In genomic region chr2:152607746-152608145, GRCm38 (mm10) we compare ENCODE assay signal across 30 mouse cellular contexts. TPM values are rescaled to one million over a fixed set of nuclear protein-coding genes. Genes with fewer than 3 reads are reported as not detected.
DNase-seq lines count a peak whose midpoint lies in the region; ATAC-seq and TF ChIP-seq lines count a peak whose summit lies in the region.
"Had no signal": no experiment of that assay in that cellular context is flagged by ENCODE, and none has a peak within 500 bp of the region (broad histone marks: within the 10 kb centered on the region; RNA-seq: fewer than 3 reads in every experiment).

No protein-coding gene starts in this region.

- no peak for TF ChIP-seq CTCF in lung, adult 2 months (IDR thresholded peaks at IDR 0.05; ENCODE audit: insufficient read depth, low read length)

- H3K9me3 ChIP-seq in kidney, embryonic 14.5 days (ENCODE audit: control insufficient read depth, low read length), result no peaks in the 10 kb centered on the region
- H3K9me3 ChIP-seq in kidney, embryonic 16.5 days (ENCODE audit: low read length), result no peaks in the 10 kb centered on the region
- H3K9me3 ChIP-seq: embryonic facial prominence, embryonic 10.5 days; embryonic facial prominence, embryonic 12.5 days; forebrain, embryonic 13.5 days; forebrain, embryonic 15.5 days; G1E had no signal

- 10% methylated on average over 6 of the region's 6 CpGs for WGBS in kidney, embryonic 14.5 days
- 15% methylated on average over 6 of the region's 6 CpGs for WGBS in kidney, embryonic 16.5 days
- 41% methylated on average over 6 of the region's 6 CpGs for WGBS in lung, adult 2 months

- TF ChIP-seq POLR2A in lung, adult 2 months (IDR thresholded peaks at IDR 0.05; ENCODE audit: borderline replicate concordance, extremely low read depth, low read depth, low read length), result no peak

- H3K27me3 ChIP-seq in kidney, embryonic 14.5 days (ENCODE audit: control insufficient read depth, insufficient read depth, low read length), result no peaks in the 10 kb centered on the region
- no peaks in the 10 kb centered on the region for H3K27me3 ChIP-seq in kidney, embryonic 16.5 days (ENCODE audit: insufficient read depth, low read length)
- H3K27me3 ChIP-seq: embryonic facial prominence, embryonic 12.5 days; forebrain, embryonic 13.5 days; forebrain, embryonic 15.5 days; Patski had no signal

- peaks cover 19% of the 10 kb centered on the region for H3K4me1 ChIP-seq in kidney, embryonic 14.5 days (ENCODE audit: control insufficient read depth, insufficient read depth, low read length)
- H3K4me1 ChIP-seq in kidney, embryonic 16.5 days (ENCODE audit: insufficient read depth, low read length), result peaks cover 18% of the 10 kb centered on the region
- H3K4me1 ChIP-seq in lung, adult 2 months (ENCODE audit: control insufficient read depth, insufficient read depth, low read length), result no peaks in the 10 kb centered on the region
- H3K4me1 ChIP-seq: embryonic facial prominence, embryonic 12.5 days; forebrain, embryonic 13.5 days; forebrain, embryonic 15.5 days had no signal

- ATAC-seq in kidney, embryonic 14.5 days (ENCODE audit: low FRiP score, low TSS enrichment), result peak; percentile 75
- ATAC-seq in kidney, embryonic 16.5 days (ENCODE audit: low FRiP score, low TSS enrichment), result peak; percentile 59; the same call in 1 of the 2 replicates
- ATAC-seq: activated CD4-positive, CD25-positive, alpha-beta regulatory T cell, adult 4 months; CD4-positive, CD25-positive, alpha-beta regulatory T cell, adult 4 months; forebrain, embryonic 13.5 days; forebrain, embryonic 15.5 days; forebrain, postnatal 0 days; Patski had no signal

- no peak overlapping the region for H3K9ac ChIP-seq in kidney, embryonic 14.5 days (ENCODE audit: low read depth, low read length)
- no peak overlapping the region for H3K9ac ChIP-seq in kidney, embryonic 16.5 days (replicated peaks; ENCODE audit: low read length)
- H3K9ac ChIP-seq: embryonic facial prominence, embryonic 12.5 days; forebrain, embryonic 13.5 days; forebrain, embryonic 15.5 days; forebrain, postnatal 0 days had no signal

- H3K36me3 ChIP-seq in kidney, embryonic 14.5 days (ENCODE audit: control insufficient read depth, insufficient read depth, low read length), result no peaks in the 10 kb centered on the region
- no peaks in the 10 kb centered on the region for H3K36me3 ChIP-seq in kidney, embryonic 16.5 days (ENCODE audit: insufficient read depth, low read length)
- H3K36me3 ChIP-seq: embryonic facial prominence, embryonic 10.5 days; embryonic facial prominence, embryonic 12.5 days; forebrain, embryonic 15.5 days; G1E had no signal

- H3K4me2 ChIP-seq in kidney, embryonic 14.5 days (replicated peaks; ENCODE audit: low read depth, low read length), result no peak overlapping the region
- H3K4me2 ChIP-seq in kidney, embryonic 16.5 days (replicated peaks; ENCODE audit: low read depth, low read length), result peak overlapping the region; percentile 0; the same call in 1 of the 2 replicates
- H3K4me2 ChIP-seq: embryonic facial prominence, embryonic 12.5 days; forebrain, embryonic 13.5 days; forebrain, embryonic 15.5 days had no signal

- no peak overlapping the region for H3K4me3 ChIP-seq in kidney, embryonic 14.5 days (ENCODE audit: low read length)
- H3K4me3 ChIP-seq in kidney, embryonic 16.5 days (ENCODE audit: low read length), result no peak overlapping the region
- no peak overlapping the region for H3K4me3 ChIP-seq in lung, adult 2 months (replicated peaks; ENCODE audit: extremely low read depth, low read depth, low read length)
- H3K4me3 ChIP-seq: embryonic facial prominence, embryonic 10.5 days; embryonic facial prominence, embryonic 12.5 days; forebrain, embryonic 13.5 days; forebrain, embryonic 15.5 days had no signal

- H3K27ac ChIP-seq in kidney, embryonic 14.5 days (ENCODE audit: low read depth, low read length), result peak overlapping the region; percentile 74
- peak overlapping the region; percentile 66 for H3K27ac ChIP-seq in kidney, embryonic 16.5 days (ENCODE audit: low read length)
- H3K27ac ChIP-seq: embryonic facial prominence, embryonic 10.5 days; embryonic facial prominence, embryonic 12.5 days; forebrain, embryonic 13.5 days; forebrain, embryonic 15.5 days had no signal

- DNase-seq in kidney, adult 11 months, result no peak
- no peak for DNase-seq in kidney, postnatal 25 days
- peak; percentile 15 for DNase-seq in kidney, postnatal 14 days
- DNase-seq in kidney, adult 8-10 months, result no peak
- DNase-seq in 3T3-L1 (ENCODE audit: low read depth, low spot score), result peak; percentile 9
- DNase-seq in lung, adult 2 months, result no peak
- DNase-seq: adrenal gland, adult 8-10 months; adrenal gland, postnatal 14 days; adrenal gland, postnatal 36 days; B cell, adult 2 months; cerebellum, adult 11-12 months; cerebellum, adult 2 months; cerebellum, adult 9-10 months; cerebellum, postnatal 10 days; cerebellum, postnatal 25 days; embryo, embryonic 11 days; forebrain, postnatal 0 days had no signal

RNA-seq across cellular contexts. Expression of gene Defb36, which starts 3.6 kb away (rescaled TPM):
- 1.1 TPM in 2 replicates for polyA plus RNA-seq in kidney, embryonic 14.5 days (2014; fragmentation: Nextera tagmentation; extraction: Ambion mirVana)
- polyA plus RNA-seq in kidney, embryonic 16.5 days (2015; fragmentation: Nextera tagmentation; extraction: Ambion mirVana), result 0.51 and 0.86 TPM in 2 replicates
- polyA plus RNA-seq in lung, adult 2 months (2012; rRNA removed), result not detected in 2 replicates
- polyA plus RNA-seq: activated CD4-positive, CD25-positive, alpha-beta regulatory T cell, adult 4 months; CD4-positive, CD25-positive, alpha-beta regulatory T cell, adult 4 months; cerebellum, adult 2 months; cortical plate, adult 2 months; embryonic facial prominence, embryonic 10.5 days; embryonic facial prominence, embryonic 12.5 days; embryonic facial prominence, embryonic 14.5 days; forebrain, embryonic 11.5 days; forebrain, embryonic 13.5 days; forebrain, embryonic 15.5 days; forebrain, postnatal 0 days; G1E; Patski had no signal

RNA-seq across cellular contexts. Expression of gene Defb45, which starts 8.5 kb away (rescaled TPM):
- polyA plus RNA-seq in kidney, embryonic 14.5 days (2014; fragmentation: Nextera tagmentation; extraction: Ambion mirVana), result not detected in 2 replicates
- polyA plus RNA-seq in kidney, embryonic 16.5 days (2015; fragmentation: Nextera tagmentation; extraction: Ambion mirVana), result not detected in 2 replicates
- not detected in 2 replicates for polyA plus RNA-seq in lung, adult 2 months (2012; rRNA removed)
- polyA plus RNA-seq: activated CD4-positive, CD25-positive, alpha-beta regulatory T cell, adult 4 months; CD4-positive, CD25-positive, alpha-beta regulatory T cell, adult 4 months; cerebellum, adult 2 months; cortical plate, adult 2 months; embryonic facial prominence, embryonic 10.5 days; embryonic facial prominence, embryonic 12.5 days; embryonic facial prominence, embryonic 14.5 days; forebrain, embryonic 11.5 days; forebrain, embryonic 13.5 days; forebrain, embryonic 15.5 days; forebrain, postnatal 0 days; G1E; Patski had no signal

RNA-seq across cellular contexts. Expression of gene Defb25, which starts 15.1 kb away (rescaled TPM):
- 28.2 and 37.2 TPM in 2 replicates for polyA plus RNA-seq in kidney, embryonic 14.5 days (2014; fragmentation: Nextera tagmentation; extraction: Ambion mirVana)
- polyA plus RNA-seq in kidney, embryonic 16.5 days (2015; fragmentation: Nextera tagmentation; extraction: Ambion mirVana), result 24.4 and 31.8 TPM in 2 replicates
- polyA plus RNA-seq in lung, adult 2 months (2012; rRNA removed), result 1.1 TPM in 1 of 2 replicates, not detected in the other
- polyA plus RNA-seq: activated CD4-positive, CD25-positive, alpha-beta regulatory T cell, adult 4 months; CD4-positive, CD25-positive, alpha-beta regulatory T cell, adult 4 months; cerebellum, adult 2 months; cortical plate, adult 2 months; embryonic facial prominence, embryonic 10.5 days; embryonic facial prominence, embryonic 12.5 days; forebrain, embryonic 11.5 days; forebrain, embryonic 13.5 days; forebrain, embryonic 15.5 days; forebrain, postnatal 0 days; G1E; Patski had no signal

RNA-seq across cellular contexts. Expression of gene Rem1, which starts 19.0 kb away (rescaled TPM):
- 46.9 and 61.8 TPM in 2 replicates for polyA plus RNA-seq in kidney, embryonic 14.5 days (2014; fragmentation: Nextera tagmentation; extraction: Ambion mirVana)
- polyA plus RNA-seq in kidney, embryonic 16.5 days (2015; fragmentation: Nextera tagmentation; extraction: Ambion mirVana), result 59.1 and 62.6 TPM in 2 replicates
- polyA plus RNA-seq in lung, adult 2 months (2012; rRNA removed), result 12.4 and 16.2 TPM in 2 replicates
- polyA plus RNA-seq: activated CD4-positive, CD25-positive, alpha-beta regulatory T cell, adult 4 months; CD4-positive, CD25-positive, alpha-beta regulatory T cell, adult 4 months; G1E; Patski had no signal

RNA-seq across cellular contexts. Expression of gene Defb19, which starts 27.6 kb away (rescaled TPM):
- polyA plus RNA-seq in kidney, embryonic 14.5 days (2014; fragmentation: Nextera tagmentation; extraction: Ambion mirVana), result not detected in 2 replicates
- 10.1 and 14.1 TPM in 2 replicates for polyA plus RNA-seq in kidney, embryonic 16.5 days (2015; fragmentation: Nextera tagmentation; extraction: Ambion mirVana)
- polyA plus RNA-seq in lung, adult 2 months (2012; rRNA removed), result not detected in 2 replicates
- polyA plus RNA-seq: activated CD4-positive, CD25-positive, alpha-beta regulatory T cell, adult 4 months; CD4-positive, CD25-positive, alpha-beta regulatory T cell, adult 4 months; cerebellum, adult 2 months; cortical plate, adult 2 months; embryonic facial prominence, embryonic 10.5 days; embryonic facial prominence, embryonic 12.5 days; embryonic facial prominence, embryonic 14.5 days; forebrain, embryonic 11.5 days; forebrain, embryonic 13.5 days; forebrain, embryonic 15.5 days; forebrain, postnatal 0 days; G1E; Patski had no signal

Comparison
In these comparisons a context has a peak if more than half of its experiments do, and no peak if none do; other contexts are left out.
1. DNase-seq: peak in kidney, postnatal 14 days (single experiment) and 3T3-L1 (single experiment); none in kidney, adult 11 months (single experiment), kidney, postnatal 25 days (0 of 2), kidney, adult 8-10 months (0 of 2) and lung, adult 2 months (single experiment).
2. RNA of gene Defb25, which starts 15.1 kb away (polyA plus RNA-seq): 28.2 to 37.2 TPM in kidney, embryonic 14.5 days and 24.4 to 31.8 TPM in kidney, embryonic 16.5 days; 1.1 TPM in lung, adult 2 months; every median in the first group is over 10 times any median in the second.